Mouse (Mus musculus) hindbrain, embryonic 15.5 days (tissue): ENCODE data around the gene Hpn. TPM values are rescaled to one million over a fixed set of nuclear protein-coding genes. Genes with fewer than 3 reads are reported as not detected.

Experiments
- ATAC-seq: fragments of 200-750 bp; cut with Nextera tagmentation; 2 replicates; pipeline ENCODE4 v1.8.0; 2017; ENCODE audit warnings: low read depth, moderate number of reproducible peaks, moderate TSS enrichment; ENCODE audit not compliant: low FRiP score
- H3K27ac ChIP-seq: fragments of 300-500 bp; sonication (generic); replicated peaks from 2 replicates; pipeline ENCODE4 v1.5.1; 2015; ENCODE audit warnings: mild to moderate bottlenecking, inconsistent platforms
- H3K27me3 ChIP-seq: fragments of 300-500 bp; sonication (generic); 2 replicates; pipeline ENCODE4 v1.6.1; 2015; ENCODE audit warnings: control low read depth, inconsistent platforms
- H3K36me3 ChIP-seq: fragments of 300-500 bp; sonication (generic); 2 replicates; pipeline ENCODE4 v1.6.1; 2015; ENCODE audit warnings: control low read depth, inconsistent platforms
- H3K4me1 ChIP-seq: fragments of 300-500 bp; sonication (generic); replicated peaks from 2 replicates; pipeline ENCODE4 v1.6.1; 2015; ENCODE audit warnings: control low read depth, inconsistent platforms
- H3K4me2 ChIP-seq: fragments of 300-500 bp; sonication (generic); 2 replicates; pipeline ENCODE4 v1.6.1; 2015; ENCODE audit warnings: moderate library complexity, mild to moderate bottlenecking, inconsistent platforms
- H3K4me3 ChIP-seq: fragments of 300-500 bp; sonication (generic); 2 replicates; pipeline ENCODE4 v1.5.1; 2015; ENCODE audit warnings: mild to moderate bottlenecking, inconsistent platforms
- H3K9ac ChIP-seq: fragments of 300-500 bp; sonication (generic); 2 replicates; pipeline ENCODE4 v1.6.1; 2015; ENCODE audit warnings: inconsistent platforms
- H3K9me3 ChIP-seq: fragments of 300-500 bp; sonication (generic); 2 replicates; pipeline ENCODE4 v1.6.1; 2016; ENCODE audit warnings: control low read depth, inconsistent platforms
- WGBS: fragments of 180-500 bp; shearing (Covaris S2); methylation state at CpG from one replicate; pipeline ENCODE4 v1.1.7; 2015; 5-methylcytosine and 5-hydroxymethylcytosine counted together
- polyA plus RNA-seq: library from polyadenylated mRNA; unstranded; fragments of >200 nt; fragmentation: Nextera tagmentation; extraction: Ambion mirVana; gene quantifications from 2 replicates; pipeline ENCODE4 v1.2.1, GENCODE M21; 2015

The Hpn gene
- polyA plus RNA-seq, 1 experiment from 2014 or later, result 0.51 TPM

DNA sequence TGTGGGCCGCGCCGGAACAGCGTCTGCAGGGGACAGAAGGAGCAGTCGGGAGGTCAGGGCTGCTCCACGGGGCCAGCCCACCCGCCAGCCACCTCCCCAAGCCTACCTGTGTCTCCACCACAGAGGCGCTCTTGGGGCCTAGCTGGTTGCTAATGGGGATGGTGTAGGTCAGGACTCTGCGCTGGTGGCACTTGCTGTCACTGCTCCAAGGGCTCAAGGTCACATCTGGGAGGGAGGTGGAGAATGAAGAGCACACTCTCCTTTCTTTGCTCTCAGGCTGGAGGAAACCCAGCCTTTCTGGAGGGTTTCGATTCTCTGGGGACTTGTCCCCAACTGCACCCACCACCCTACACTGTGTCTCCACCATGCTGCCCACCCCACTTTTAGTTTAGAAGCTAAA, 20.6 kb upstream of the Hpn start:
- Histone ChIP-seq H3K36me3 (peaks cover 100% of the 10 kb centered on the region), H3K9me3 (no peaks in the 10 kb centered on the region), H3K4me2 (no peak overlapping the region), H3K27me3 (no peaks in the 10 kb centered on the region), H3K27ac (no peak overlapping the region), H3K4me1 (no peaks in the 10 kb centered on the region), H3K9ac (no peak overlapping the region), H3K4me3 (no peak overlapping the region)
- WGBS, result 96% methylated on average over 10 of the region's 10 CpGs
- ATAC-seq, result no peak

DNA sequence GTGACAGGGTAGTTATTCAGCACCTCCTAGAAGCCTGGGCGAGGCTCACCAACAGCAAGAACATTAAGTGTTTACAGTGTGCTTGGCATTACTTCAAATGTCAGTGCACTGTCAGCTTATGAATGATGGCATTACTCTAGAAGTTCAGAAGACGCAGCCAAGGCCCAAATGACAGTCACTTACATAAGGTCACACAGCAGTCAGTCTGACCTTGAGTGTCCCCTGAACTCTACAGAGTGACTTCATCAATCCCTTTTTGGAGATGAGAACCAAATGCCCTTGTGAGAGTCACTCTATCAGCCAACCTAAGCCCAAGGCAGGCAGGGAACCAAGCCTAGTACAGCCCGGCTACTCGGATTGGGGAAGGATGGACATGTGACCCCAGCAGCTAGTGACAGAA, 16.8 kb upstream of the Hpn start:
- WGBS, result 92% methylated on average over 4 of the region's 4 CpGs
- H3K4me3 ChIP-seq, result no peak overlapping the region
- no peaks in the 10 kb centered on the region for H3K9me3 ChIP-seq
- peaks cover 89% of the 10 kb centered on the region for H3K36me3 ChIP-seq
- no peak overlapping the region for H3K27ac ChIP-seq
- no peak for ATAC-seq
- no peak overlapping the region for H3K4me2 ChIP-seq
- H3K9ac ChIP-seq, result no peak overlapping the region
- peaks cover 7% of the 10 kb centered on the region for H3K4me1 ChIP-seq
- H3K27me3 ChIP-seq, result no peaks in the 10 kb centered on the region

DNA sequence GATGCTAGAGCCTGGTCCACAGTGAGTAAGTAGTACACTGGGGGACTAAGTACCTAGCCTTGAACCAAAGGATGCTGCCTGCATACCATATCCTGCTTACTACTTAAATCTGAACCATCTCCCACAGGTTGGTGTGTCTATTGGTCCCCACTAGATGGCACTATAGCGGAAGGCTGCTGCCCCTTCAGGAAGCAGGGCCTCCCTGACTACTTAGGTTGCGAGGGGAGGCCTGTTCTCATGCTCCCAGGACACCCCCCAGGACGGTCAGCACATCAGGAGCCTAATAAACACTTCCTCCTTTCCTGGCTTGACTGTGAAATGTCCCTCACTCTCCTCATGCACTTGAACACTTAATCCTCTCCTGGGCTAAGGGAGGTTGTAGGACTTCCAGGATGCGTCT, 15.8 kb upstream of the Hpn start:
- WGBS, result 43% methylated on average over 4 of the region's 4 CpGs
- H3K4me3 ChIP-seq, result no peak overlapping the region
- H3K9ac ChIP-seq, result no peak overlapping the region
- no peaks in the 10 kb centered on the region for H3K9me3 ChIP-seq
- no peak overlapping the region for H3K4me2 ChIP-seq
- H3K4me1 ChIP-seq, result peaks cover 14% of the 10 kb centered on the region
- ATAC-seq, result no peak
- no peak overlapping the region for H3K27ac ChIP-seq
- H3K36me3 ChIP-seq, result peaks cover 79% of the 10 kb centered on the region
- H3K27me3 ChIP-seq, result no peaks in the 10 kb centered on the region

DNA sequence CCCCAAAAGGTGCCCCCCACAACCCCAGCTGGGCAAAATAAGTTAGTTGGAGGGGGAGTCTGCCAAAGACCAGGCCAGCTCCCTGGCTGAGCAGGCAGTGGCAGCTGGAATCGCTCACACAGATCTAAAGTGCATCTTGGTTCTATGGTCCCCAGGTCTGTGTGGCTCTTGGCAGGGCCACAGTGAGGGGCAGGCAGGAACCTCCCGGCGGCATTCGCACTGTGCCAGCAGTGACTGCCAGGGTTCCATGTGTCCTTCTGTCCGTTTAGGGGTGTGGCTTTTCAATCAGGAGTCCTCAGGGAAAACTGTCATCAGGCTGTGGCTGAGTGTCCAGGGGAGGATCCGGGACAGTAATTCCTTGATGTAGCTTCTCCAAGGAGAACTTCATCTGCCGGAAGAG, 15.1 kb upstream of the Hpn start:
- WGBS, result 82% methylated on average over 7 of the region's 7 CpGs
- ATAC-seq, result no peak
- no peaks in the 10 kb centered on the region for H3K9me3 ChIP-seq

DNA sequence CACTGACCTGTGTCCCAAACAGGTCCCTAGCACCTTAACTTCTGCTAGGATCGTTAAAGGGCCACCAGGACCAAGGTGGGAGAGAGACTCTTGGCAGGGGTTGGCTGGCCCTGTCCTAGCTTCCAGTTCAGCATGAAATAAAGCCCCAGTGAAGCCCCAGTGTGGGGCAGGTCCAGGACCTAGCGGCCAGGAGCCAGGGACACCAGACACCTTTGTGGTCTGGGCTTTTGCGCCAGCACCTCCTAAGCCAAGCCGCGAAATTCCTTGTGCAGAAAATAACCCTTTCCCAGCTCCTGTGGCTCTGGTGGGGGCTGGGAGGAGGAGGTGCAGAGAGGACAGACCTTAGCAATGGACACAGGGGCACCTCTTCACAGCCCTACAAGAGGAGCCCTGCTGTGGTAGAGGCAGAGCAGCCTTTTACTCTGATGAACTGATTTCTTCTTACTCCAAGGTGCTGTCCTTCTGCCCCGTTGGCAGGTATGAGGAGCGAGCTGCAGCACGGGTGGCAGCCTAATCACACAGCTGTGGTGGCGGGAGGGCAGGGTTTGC, 13.1 kb upstream of the Hpn start:
- H3K4me2 ChIP-seq, result no peak overlapping the region
- H3K36me3 ChIP-seq, result peaks cover 52% of the 10 kb centered on the region
- no peaks in the 10 kb centered on the region for H3K9me3 ChIP-seq
- no peak overlapping the region for H3K9ac ChIP-seq
- no peak overlapping the region for H3K4me3 ChIP-seq
- no peak; the same call in 1 of the 2 replicates for ATAC-seq
- H3K4me1 ChIP-seq, result peaks cover 22% of the 10 kb centered on the region
- H3K27me3 ChIP-seq, result peaks cover 14% of the 10 kb centered on the region
- no peak overlapping the region; the same call in 1 of the 2 replicates for H3K27ac ChIP-seq
- 76% methylated on average over 9 of the region's 9 CpGs for WGBS

More for the DNA sequence above, 15.1 kb upstream of the Hpn start:
- Histone ChIP-seq H3K4me2 (no peak overlapping the region), H3K9ac (no peak overlapping the region), H3K27me3 (peaks cover 5% of the 10 kb centered on the region; the same call in 1 of the 2 replicates), H3K4me3 (no peak overlapping the region), H3K4me1 (peaks cover 20% of the 10 kb centered on the region), H3K36me3 (peaks cover 72% of the 10 kb centered on the region), H3K27ac (no peak overlapping the region)

DNA sequence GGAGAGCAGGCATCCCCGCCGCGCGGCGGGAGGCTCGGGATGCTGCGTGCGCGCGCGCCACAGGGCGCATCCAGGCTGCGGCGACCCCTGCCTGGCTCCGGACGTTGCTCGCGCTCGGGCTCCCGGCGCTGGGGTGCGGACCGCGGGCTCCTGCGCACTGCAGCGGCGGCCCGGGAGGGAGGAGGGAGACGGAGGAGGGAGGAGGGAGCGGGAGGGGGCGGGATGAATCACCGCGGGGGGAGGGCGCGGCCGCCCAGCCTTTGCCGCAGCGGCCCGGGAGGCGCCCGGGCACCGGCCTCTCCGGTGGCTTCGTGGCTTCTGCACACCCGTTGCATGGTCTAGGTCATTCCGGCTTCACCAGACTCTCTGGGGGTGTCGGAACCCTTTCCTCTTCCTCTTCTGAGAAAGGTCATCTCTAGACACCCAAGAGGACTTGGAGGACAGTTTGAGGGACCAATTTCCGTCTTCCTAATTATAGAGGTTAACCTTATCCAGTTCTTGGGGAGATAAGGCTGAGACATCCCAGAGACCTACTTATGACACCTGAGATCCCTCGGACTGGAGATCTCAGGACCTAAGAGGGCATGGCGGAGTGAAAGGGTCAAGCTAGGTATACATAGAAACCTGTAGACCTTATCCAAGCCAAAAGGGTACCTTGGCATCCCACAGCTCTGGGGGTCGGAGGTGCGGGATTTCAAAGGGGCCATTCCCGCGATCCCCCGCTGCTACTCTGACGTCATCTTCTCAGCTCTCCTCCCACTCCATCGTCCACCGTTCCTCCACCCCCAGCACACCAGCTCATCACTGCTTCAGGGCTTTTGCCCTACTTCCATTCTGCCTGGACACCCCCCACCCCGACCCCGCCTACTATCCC, 12.0 kb upstream of the Hpn start, which contains the start of gene Scn1b:
Scn1b (minus strand) TSS at position 153 of the 874 bp plus-strand sequence.
- H3K36me3 ChIP-seq, result peaks cover 41% of the 10 kb centered on the region
- peak within 1 kb of the TSS; percentile 73 for H3K9ac ChIP-seq
- ATAC-seq, result peak; percentile 45
- no peaks in the 10 kb centered on the region for H3K9me3 ChIP-seq
- H3K4me2 ChIP-seq, result peak within 1 kb of the TSS; percentile 93
- 1% methylated on average over 37 of the region's 60 CpGs for WGBS
- peak within 1 kb of the TSS; percentile 64 for H3K4me3 ChIP-seq
- H3K27ac ChIP-seq, result peak within 1 kb of the TSS; percentile 58
- peaks cover 14% of the 10 kb centered on the region for H3K27me3 ChIP-seq
- H3K4me1 ChIP-seq, result peaks cover 22% of the 10 kb centered on the region

DNA sequence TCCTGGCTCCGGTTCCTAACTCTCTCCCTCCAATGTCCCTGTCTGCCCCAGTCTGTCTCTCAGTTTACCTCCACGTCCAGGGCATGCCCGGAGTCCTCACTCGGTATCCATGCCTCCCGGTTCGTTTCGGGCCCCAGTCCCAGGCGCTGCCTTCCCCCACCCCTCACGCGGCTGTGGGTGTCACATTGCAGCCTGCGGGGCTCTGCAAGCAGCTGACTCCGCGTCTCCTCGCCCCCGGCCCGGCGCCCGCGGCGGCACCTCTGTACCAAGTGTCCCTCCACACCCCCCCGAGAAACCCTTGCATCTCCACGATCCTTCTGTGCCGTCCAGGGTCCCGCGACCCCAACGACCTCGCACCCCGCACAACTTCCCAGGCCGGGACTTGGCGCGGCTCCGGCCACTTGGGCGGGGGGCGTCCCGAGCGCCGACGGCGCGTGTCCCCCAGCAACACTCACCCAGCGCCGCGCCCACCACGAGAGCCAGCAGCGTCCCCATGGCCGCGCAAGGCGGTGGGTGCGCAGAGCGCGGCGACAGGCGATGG, 11.2 kb upstream of the Hpn start:
- Histone ChIP-seq H3K27ac (peak overlapping the region; percentile 58), H3K27me3 (peaks cover 14% of the 10 kb centered on the region), H3K4me1 (peaks cover 22% of the 10 kb centered on the region), H3K9me3 (no peaks in the 10 kb centered on the region), H3K4me2 (peak overlapping the region; percentile 93), H3K9ac (peak overlapping the region; percentile 73), H3K4me3 (peak overlapping the region; percentile 64), H3K36me3 (peaks cover 33% of the 10 kb centered on the region)
- WGBS, result 2% methylated on average over 50 of the region's 53 CpGs
- ATAC-seq, result peak; percentile 9; the same call in 1 of the 2 replicates

GRCm38 (mm10) chr7:31125116-31125515, 10.0 kb upstream of the Hpn start:
- Histone ChIP-seq H3K27ac (no peak overlapping the region), H3K4me1 (peaks cover 22% of the 10 kb centered on the region), H3K36me3 (peaks cover 21% of the 10 kb centered on the region), H3K9ac (no peak overlapping the region), H3K9me3 (no peaks in the 10 kb centered on the region), H3K27me3 (peaks cover 14% of the 10 kb centered on the region), H3K4me2 (no peak overlapping the region), H3K4me3 (no peak overlapping the region)
- ATAC-seq, result no peak
- WGBS, result 88% methylated on average over 13 of the region's 13 CpGs

GRCm38 (mm10) chr7:31124381-31124780, 9.3 kb upstream of the Hpn start:
- Histone ChIP-seq H3K27me3 (peaks cover 14% of the 10 kb centered on the region), H3K4me3 (no peak overlapping the region), H3K9ac (no peak overlapping the region), H3K9me3 (no peaks in the 10 kb centered on the region), H3K4me2 (no peak overlapping the region), H3K27ac (no peak overlapping the region), H3K4me1 (peaks cover 22% of the 10 kb centered on the region), H3K36me3 (peaks cover 14% of the 10 kb centered on the region)
- ATAC-seq, result no peak
- 90% methylated on average over 5 of the region's 5 CpGs for WGBS

GRCm38 (mm10) chr7:31123697-31124096, 8.6 kb upstream of the Hpn start:
- H3K9me3 ChIP-seq, result no peaks in the 10 kb centered on the region
- H3K4me1 ChIP-seq, result peaks cover 22% of the 10 kb centered on the region
- H3K4me3 ChIP-seq, result no peak overlapping the region
- H3K9ac ChIP-seq, result no peak overlapping the region
- H3K4me2 ChIP-seq, result no peak overlapping the region
- H3K36me3 ChIP-seq, result peaks cover 7% of the 10 kb centered on the region
- H3K27ac ChIP-seq, result no peak overlapping the region
- peaks cover 14% of the 10 kb centered on the region for H3K27me3 ChIP-seq
- WGBS, result 92% methylated on average over 3 of the region's 3 CpGs
- no peak for ATAC-seq

GRCm38 (mm10) chr7:31122641-31123631, 7.8 kb upstream of the Hpn start:
- H3K4me2 ChIP-seq, result no peak overlapping the region
- no peak overlapping the region for H3K27ac ChIP-seq
- peaks cover 14% of the 10 kb centered on the region for H3K27me3 ChIP-seq
- H3K9ac ChIP-seq, result no peak overlapping the region
- H3K4me1 ChIP-seq, result peaks cover 22% of the 10 kb centered on the region
- no peak for ATAC-seq
- H3K36me3 ChIP-seq, result no peaks in the 10 kb centered on the region
- WGBS, result 87% methylated on average over 16 of the region's 16 CpGs
- H3K9me3 ChIP-seq, result no peaks in the 10 kb centered on the region
- no peak overlapping the region for H3K4me3 ChIP-seq
